Comparison of ENCODE assay signal across 12 mouse cellular contexts in genomic region chr13:107964616-107965015, GRCm38 (mm10).
"Had no signal": no experiment of that assay in that cellular context is flagged by ENCODE, and none has a peak within 500 bp of the region (broad histone marks: within the 10 kb centered on the region; RNA-seq: fewer than 3 reads in every experiment).

No protein-coding gene starts in this region.

- H3K27ac ChIP-seq: limb, embryonic 12.5 days; liver, embryonic 14.5 days had no signal

- H3K27me3 ChIP-seq: limb, embryonic 12.5 days had no signal

- H3K4me2 ChIP-seq: limb, embryonic 12.5 days had no signal

- H3K9ac ChIP-seq: limb, embryonic 12.5 days; liver, embryonic 14.5 days had no signal

- H3K36me3 ChIP-seq: limb, embryonic 12.5 days had no signal

- DNase-seq: kidney, adult 8-10 months; kidney, postnatal 25 days; layer of hippocampus, adult 9-11 months; layer of hippocampus, postnatal 36 days; liver; lung, adult 18-20 months; midbrain, embryonic 14.5 days; right cerebral cortex, postnatal 14 days; thymus, postnatal 4 days had no signal

- H3K9me3 ChIP-seq: limb, embryonic 12.5 days had no signal

- H3K4me3 ChIP-seq: limb, embryonic 12.5 days; myocyte had no signal
